Mouse (Mus musculus) layer of hippocampus, postnatal 25 days (tissue): ENCODE results near the gene Nfatc2. TPM values are rescaled to one million over a fixed set of nuclear protein-coding genes. Genes with fewer than 3 reads are reported as not detected.
A peak's percentile ranks its signal among the peaks of the same experiment; 100 is the strongest.

ENCODE experiments used
- DNase-seq, 2 experiments: peaks; one replicate each; pipeline ENCODE4 v3.0.0; 2022; ENCODE audit warnings: mixed read lengths in 2 of 2, low spot score in 1 of 2; ENCODE audit errors: extremely low spot score in 1 of 2
- total RNA-seq, 2 experiments: library from RNA; stranded (reverse); gene quantifications; 2 replicates each; pipeline ENCODE4 v1.2.3; 2021

Gene Nfatc2
- total RNA-seq, 2 experiments from 2014 or later, result 16.1 to 21.6 TPM

GRCm38 (mm10) chr2:168610941-168611340 lies 9.5 kb upstream of the Nfatc2 start:
- no peak for DNase-seq

- no peak for DNase-seq
These were observed 8.3 kb upstream of the Nfatc2 start for GRCm38 (mm10) chr2:168609653-168610248.

GRCm38 (mm10) chr2:168608125-168608564 lies 6.7 kb upstream of the Nfatc2 start:
- no peak for DNase-seq

- no peak for DNase-seq
These were observed 3.2 kb upstream of the Nfatc2 start for GRCm38 (mm10) chr2:168604655-168605070.

- DNase-seq, result no peak
These were observed 907 bp upstream of the Nfatc2 start for GRCm38 (mm10) chr2:168602387-168602741.

GRCm38 (mm10) chr2:168600750-168601490 lies 537 bp downstream of the Nfatc2 start:
- peak; percentile 47 to 55 for DNase-seq

- DNase-seq, result no peak
These were observed 5.8 kb downstream of the Nfatc2 start for GRCm38 (mm10) chr2:168595693-168596092.

- no peak for DNase-seq
These were observed 7.8 kb downstream of the Nfatc2 start for GRCm38 (mm10) chr2:168593676-168594075.

- no peak for DNase-seq
These were observed 8.5 kb downstream of the Nfatc2 start for GRCm38 (mm10) chr2:168593004-168593403.

GRCm38 (mm10) chr2:168591076-168591475 lies 10.4 kb downstream of the Nfatc2 start:
- no peak for DNase-seq

- no peak for DNase-seq
These were observed 10.9 kb downstream of the Nfatc2 start for GRCm38 (mm10) chr2:168590556-168590955.

- DNase-seq, result no peak
These were observed 11.3 kb downstream of the Nfatc2 start for GRCm38 (mm10) chr2:168590168-168590551.

- DNase-seq, result no peak
These were observed 11.9 kb downstream of the Nfatc2 start for GRCm38 (mm10) chr2:168589368-168590167.

GRCm38 (mm10) chr2:168588591-168589367 lies 12.7 kb downstream of the Nfatc2 start:
- DNase-seq, result peak; percentile 13 to 43

- DNase-seq, result no peak
These were observed 14.3 kb downstream of the Nfatc2 start for GRCm38 (mm10) chr2:168587159-168587558.

- DNase-seq, result no peak
These were observed 14.9 kb downstream of the Nfatc2 start for GRCm38 (mm10) chr2:168586512-168586911.

GRCm38 (mm10) chr2:168584857-168585256 lies 16.6 kb downstream of the Nfatc2 start:
- DNase-seq, result no peak

GRCm38 (mm10) chr2:168584408-168584807 lies 17.0 kb downstream of the Nfatc2 start:
- DNase-seq, result no peak

GRCm38 (mm10) chr2:168583084-168583483 lies 18.4 kb downstream of the Nfatc2 start:
- no peak for DNase-seq

- DNase-seq, result no peak
These were observed 20.1 kb downstream of the Nfatc2 start for GRCm38 (mm10) chr2:168581207-168581854.
